Mouse (Mus musculus): ENCODE results near the gene Tmem245.
"Not testable (repeated sequence)": the region's sequence is repeated elsewhere in the genome, so short reads cannot be mapped to it uniquely, and the experiment has no call there.

Gene Tmem245

DNA sequence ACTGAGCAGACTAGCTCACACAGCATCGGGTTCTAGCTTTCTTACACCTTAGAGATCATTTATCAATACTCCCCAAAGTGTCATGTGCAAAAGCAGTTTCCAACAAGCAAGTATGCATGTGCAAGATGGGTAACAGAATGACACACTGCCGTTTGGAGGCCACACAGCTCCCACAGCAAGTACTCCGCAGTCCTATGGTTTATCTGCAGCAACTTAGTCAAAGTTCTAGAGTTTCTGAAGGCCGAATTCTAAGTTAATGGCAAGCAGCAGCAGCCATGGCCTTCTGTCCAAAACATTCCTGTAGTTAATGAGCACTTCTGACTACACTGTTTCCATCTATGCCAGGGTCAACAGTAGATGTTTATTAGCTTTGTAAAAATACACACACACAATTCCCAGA, 20.3 kb downstream of the Tmem245 start:
- no peak for DNase-seq (ENCODE audit: low spot score)

DNA sequence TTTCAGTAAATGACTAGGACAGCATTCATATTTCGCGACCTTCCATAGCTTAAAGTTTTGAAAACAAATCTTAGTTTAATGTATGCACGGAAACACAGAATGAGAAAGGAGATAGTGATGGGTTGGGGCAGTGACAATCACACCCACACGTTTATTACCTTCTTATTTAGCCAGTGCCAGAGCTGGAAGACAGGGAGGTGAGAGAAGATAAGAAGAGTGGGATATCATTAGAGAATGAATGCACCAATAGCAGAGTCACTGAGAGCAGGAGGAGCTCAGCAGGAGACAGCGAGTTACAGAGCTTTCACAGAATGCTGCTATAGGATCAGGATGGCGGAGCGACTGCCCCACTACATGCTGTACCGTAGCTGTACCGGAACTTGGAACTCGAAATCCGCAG, 25.0 kb downstream of the Tmem245 start:
- DNase-seq (ENCODE audit: low spot score) = no peak

DNA sequence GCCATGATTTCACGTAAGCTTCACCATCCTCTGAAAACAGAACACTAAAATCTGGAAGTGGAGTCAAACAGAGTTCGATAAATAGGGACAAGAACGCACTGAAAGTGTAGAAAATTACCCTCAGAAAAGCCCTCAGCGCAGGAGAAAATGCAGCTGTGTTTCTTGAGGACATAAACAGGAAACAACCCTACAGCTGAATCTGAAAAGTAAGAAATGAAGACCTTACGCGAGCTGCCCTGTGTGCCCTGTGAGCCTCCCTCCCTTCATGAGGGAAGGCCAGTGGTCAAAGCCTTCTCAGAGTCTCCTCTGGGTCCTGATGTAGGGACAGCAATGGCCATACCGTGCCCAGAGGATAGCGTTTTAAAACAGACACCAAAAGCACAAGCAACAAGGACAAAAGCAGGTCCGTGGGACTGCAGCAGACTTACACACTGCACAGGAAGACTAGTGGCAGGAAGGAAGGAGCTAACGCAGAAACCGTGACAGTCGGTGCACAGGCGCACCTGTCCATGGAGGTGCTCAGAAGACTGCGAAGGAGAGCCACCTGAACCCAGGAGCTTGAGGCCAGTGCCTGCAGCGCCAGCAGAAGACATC, 31.4 kb downstream of the Tmem245 start:
- no peak for DNase-seq (ENCODE audit: low spot score)

DNA sequence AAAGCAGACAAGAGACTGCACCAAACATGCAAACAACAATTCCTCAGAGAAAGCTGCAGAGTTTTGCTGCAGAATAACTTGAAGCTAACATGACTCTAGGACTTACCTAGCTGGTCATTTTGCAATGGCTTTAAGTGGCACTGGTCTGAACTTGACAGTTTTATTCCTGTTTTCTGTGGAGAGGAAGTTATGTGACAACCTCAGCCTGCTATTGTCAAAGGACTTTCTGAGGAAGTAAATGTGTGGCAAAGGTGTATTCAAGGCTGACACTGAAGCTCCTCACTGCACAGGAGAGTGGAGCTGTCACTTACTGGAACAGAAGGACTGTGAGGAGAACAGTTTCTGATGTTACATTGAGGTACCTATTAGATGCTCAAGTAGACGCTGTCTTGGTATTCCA, 32.5 kb downstream of the Tmem245 start:
- no peak for DNase-seq (ENCODE audit: low spot score)

DNA sequence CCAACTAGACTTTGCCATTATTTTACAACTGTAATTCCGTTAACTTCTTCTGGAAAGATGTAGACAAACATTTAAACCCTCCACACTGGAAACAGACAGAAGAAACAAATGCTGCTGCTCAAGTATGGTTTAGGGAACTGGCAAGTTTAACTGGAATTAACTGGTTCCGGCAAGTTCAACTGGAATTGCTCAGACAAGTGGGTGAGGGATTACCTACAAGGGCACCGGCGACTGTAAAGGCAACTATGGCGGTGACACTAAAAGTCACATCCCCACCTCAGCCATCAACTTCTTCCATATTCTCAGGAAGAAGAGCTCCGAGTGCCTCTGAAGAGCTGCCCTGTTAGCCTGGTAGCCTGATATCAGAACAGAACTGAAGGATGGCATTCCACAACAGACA, 32.9 kb downstream of the Tmem245 start:
- no peak for DNase-seq (ENCODE audit: low spot score)

DNA sequence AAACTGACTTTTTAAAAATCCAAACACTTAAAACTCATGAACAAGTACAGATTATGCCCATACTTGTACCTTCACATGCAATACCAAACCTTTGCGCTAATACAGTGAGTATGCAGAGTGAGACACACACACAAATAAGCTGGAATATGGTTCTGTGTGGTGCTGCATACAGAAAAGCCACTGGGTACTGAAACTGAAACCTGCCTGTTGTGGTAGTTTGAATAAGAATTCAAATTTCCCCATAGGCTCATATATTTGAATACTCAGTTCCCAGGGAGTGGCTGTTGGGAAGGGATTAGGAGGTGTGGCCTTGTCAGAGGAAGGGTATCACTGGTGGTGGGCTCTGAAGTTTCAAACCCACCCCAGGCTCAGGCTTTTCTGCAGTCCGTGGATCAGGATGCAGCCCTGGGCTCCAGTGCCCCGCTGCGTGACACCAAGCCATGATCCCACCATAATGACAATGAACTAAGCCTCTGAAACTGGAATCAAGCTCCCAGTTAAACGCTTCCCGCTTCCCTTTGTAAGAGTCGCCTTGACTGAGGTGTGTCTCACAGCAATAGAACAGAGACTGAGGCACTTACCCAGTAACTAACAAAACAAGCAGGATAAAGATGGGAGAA, 34.7 kb downstream of the Tmem245 start:
- DNase-seq (ENCODE audit: low spot score) = no peak

DNA sequence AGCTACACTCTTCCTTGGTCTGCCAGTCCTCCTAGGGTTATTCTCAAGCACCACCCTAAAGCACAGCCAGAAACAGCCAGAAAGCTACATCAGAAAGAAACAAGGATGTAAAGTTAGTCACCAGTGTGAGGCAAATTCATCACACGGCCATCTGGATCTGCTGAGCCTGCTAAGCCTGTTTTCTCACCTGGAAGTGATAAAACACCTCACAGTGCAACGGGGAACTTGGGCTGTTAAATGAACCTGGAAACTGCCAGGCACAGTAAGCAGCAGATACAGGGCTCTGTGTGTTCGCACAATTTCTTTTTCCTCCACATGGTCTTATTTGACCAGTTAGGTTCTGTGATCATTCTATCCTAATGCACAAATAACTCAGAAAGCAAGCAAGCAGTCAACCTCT, 37.7 kb downstream of the Tmem245 start:
- no peak for DNase-seq (ENCODE audit: low spot score)

DNA sequence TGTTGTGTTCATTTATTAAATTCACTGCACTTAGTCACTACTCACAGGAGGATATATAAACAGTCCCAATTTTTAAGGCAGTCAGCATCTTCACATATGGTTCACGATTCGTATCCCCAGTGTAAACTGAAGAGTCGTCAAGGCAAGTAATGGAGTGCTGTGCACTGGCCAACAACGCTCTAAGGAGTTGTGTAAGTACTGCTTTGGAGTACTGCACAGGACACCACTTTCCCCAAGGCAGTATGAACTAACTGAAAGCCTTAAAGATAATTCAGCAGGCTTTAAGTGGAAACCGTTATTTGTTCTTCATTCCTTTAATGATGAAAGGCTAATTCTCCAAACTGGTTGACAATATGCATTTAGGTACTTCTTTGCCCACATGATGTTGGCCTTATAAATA, 39.6 kb downstream of the Tmem245 start:
- DNase-seq (ENCODE audit: low spot score) = no peak

DNA sequence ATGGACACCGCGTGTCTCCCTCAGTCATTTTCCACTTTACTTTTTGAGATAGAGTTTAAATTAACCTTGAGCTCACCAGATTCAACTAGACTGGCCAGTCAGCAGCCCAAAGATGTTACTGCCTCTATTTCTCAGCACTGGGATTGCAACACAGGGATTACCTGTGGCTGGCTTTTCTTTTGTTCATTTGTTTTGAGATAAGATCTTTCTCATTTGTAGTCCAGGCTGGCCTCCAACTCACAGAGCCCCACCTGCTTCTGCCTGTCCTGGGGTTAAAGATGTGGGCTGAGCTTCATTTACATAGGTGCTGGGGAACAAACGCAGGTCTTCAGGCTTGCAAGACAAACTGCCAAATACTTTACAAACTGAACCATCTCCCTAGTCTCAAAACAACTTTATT, 40.3 kb downstream of the Tmem245 start:
- no peak for DNase-seq (ENCODE audit: low spot score)

DNA sequence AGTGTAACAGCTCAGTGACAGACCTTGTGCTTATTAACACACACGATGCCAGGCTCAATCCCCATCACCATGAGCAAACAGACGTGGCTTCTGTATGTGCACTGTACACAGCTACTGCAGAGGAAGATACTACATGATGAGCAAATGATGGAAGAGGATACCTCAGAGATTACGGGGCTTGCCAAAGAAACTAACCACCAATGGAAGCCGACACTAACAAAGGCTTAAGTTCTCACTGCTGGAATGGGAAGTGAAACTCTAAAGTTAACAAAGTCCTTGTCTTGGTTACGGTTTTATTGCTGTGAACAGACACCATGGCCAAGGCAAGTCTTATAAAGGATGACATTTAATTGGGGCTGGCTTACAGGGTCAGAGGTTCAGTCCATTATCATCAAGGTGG, 41.7 kb downstream of the Tmem245 start:
- no peak for DNase-seq (ENCODE audit: low spot score)

DNA sequence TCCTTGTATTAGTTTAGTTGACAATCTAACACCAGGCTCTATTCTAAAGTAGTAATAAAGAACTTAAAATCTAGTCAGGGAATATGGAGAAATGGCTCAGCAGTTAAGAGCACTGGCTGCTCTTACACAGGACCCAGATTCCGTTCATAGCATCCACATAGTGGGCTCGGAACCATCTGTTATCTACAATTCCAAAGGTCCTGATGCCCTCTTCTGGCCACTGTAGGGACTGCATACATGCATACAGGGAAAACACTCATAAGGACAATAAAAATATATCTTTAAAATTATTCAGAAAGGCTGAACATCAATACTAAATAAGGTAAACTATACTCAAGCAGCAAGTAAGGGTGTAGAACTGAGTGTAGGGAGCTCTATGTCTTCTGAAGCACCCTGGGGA, 45.6 kb downstream of the Tmem245 start:
- DNase-seq (ENCODE audit: low spot score) = no peak

DNA sequence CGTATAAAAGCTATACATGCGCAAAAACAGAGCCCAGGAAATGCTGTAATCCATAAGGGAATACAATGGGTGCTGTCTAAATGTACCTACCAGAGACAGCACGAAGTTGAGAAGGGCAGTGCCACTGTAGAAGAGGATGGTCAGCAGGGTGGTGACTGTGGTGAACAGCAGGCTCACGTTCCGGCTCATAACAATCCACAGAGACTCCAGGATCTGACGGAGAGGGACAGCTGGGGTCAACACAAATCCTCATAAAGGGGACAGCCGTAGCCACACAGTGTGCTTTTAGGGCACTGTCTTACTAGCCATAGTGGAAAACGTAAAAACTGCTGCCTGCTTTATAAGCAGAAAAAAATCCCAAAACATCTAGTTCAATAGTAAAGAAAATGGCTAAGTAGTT, 48.0 kb downstream of the Tmem245 start:
- no peak for DNase-seq (ENCODE audit: low spot score)

DNA sequence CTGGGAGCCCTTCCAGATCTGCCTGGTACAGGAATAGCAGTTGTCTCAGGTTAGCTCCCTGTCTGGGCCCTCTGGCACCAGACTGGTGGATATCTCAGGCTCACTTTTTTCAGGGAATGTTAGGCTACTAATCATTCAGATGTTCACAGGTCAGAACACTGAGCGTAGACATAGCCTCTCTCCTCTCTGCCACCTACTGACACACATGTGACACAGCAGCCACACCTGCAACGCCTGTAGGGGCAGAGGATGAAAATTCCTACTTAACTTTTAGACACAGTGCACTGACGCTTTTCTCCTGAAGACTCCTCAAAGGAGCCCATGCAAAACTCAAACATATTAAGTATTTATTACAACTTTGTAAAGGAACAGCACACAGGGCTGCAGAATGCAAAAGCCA, 49.7 kb downstream of the Tmem245 start:
- no peak for DNase-seq (ENCODE audit: low spot score)

DNA sequence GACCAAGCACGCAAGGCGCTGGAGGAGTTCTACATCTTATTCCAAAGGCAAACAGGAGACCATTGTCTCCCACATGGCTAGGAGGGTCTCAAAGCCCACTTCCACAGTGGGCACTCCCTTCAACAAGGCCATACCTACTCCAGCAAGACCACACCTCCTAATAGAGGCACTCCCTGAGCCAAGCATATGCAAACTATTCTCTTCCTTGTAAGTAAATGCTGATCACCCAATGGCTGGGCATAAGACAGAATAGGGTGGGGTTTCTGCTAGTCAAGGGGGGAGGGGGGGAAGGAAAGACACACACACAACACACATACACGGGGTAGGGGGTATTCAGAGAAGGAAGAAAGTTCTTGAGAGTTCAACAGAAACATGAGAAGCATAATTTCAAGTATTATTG, 53.0 kb downstream of the Tmem245 start:
- DNase-seq (ENCODE audit: low spot score) = no peak

DNA sequence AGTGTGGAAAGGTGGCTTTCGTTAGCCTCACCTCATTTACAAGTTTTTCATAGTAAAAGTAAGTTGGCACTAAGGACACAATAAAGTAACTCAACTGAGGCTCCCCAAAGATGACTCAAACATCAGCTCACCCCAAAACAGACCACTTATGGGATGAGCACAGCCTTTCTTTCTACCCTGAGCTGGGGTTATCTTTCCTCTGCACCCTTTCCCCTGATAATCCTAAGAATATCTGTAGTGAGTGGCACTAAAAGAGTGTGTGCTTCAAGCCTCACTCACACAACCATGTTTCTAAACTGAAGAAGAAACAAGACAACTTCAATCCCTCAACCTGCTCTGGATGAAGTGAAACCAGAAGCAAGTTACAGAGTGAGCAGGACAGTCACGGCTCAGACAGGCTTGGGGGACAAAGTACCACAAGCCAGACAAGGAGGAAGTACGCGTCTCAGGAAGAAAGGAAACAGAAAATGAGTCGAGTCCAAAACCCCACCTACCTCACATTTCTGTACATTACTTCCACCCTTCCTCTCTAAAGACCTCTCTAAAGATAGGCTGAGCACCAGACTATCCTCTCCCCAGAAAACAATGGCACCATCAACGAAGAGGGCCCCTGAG, 54.6 kb downstream of the Tmem245 start:
- no peak for DNase-seq (ENCODE audit: low spot score)

DNA sequence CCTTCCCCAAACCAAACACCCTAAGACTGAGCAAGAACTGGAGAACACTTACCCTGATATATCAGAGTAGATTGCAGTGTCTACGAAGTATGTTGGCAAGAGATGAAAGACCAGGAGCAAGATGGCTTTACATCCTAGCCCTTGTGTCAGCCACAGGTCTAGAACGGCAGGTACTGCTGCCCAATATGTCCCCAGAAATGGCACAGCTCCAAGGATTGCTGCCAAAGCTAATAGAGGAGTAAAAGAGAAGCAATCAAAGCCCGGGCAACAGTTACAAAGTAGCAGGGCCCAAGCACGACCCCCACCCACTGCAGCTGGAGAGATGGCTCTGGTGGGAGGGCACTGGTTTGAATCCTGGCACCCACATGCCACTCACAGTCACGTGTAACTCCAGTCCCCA, 58.8 kb downstream of the Tmem245 start:
- DNase-seq (ENCODE audit: low spot score) = no peak

DNA sequence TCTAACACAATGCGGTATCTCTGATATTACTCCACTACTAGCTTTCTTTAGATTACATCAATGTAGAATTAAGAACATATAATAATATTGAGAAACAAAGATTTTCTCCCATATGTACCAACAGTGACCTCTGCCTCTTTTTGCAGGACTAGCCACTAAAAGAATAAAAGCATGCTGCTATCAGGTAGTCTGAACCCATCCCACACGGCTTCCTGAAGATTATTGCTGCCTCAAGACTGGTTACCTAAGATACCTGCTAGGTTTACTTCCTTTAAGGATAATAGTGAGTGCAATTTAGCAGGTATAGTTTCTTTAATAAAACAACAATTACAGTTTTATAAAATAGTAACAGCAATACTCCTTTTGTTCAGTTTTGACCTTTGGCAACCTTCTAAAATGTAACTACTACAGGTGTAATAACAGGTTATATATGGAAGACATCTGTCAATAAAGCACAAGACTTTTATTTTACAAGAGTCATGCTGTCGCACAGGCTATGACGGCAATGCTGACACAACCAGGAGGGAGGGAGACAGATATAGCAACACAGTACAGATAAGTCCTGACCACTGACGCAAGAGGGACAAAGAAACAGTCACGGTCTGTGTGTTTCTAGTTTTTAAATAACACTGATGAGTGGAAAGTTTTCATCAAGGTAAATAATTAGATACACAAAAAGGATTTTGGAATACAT, 60.8 kb downstream of the Tmem245 start:
- DNase-seq (ENCODE audit: low spot score) = no peak

DNA sequence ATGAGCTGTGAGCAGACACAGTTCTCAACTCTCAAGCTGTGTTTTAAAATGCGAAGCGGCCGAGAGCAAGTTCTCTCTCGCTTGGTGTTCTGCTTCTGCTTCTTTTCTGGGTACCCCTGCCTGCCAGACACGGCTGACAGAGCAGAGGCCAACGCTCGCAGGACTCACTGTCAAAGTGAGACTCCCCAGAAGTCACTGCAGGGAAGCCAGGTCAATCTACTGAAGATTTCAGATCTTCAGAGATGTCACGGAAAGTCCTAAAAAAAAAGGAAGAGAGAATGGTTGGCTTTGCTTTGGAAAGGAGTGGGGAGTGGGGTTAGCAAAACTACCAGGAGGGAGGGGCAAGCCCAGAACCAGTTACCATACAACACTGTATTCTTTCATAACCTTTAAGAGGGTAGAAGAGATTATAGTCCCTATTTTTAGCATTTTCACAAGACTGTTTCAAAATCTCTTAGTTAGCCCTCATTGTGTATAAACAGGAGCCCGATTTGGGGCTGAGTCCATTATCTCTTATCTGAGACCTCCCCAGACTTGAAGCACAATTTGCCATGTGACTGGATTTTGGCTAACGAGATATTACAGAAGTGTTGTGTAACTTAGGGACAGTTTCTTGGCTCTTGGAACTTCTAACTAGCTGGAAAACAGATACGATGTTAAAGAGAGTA, 67.1 kb downstream of the Tmem245 start:
- DNase-seq (ENCODE audit: low spot score) = no peak

DNA sequence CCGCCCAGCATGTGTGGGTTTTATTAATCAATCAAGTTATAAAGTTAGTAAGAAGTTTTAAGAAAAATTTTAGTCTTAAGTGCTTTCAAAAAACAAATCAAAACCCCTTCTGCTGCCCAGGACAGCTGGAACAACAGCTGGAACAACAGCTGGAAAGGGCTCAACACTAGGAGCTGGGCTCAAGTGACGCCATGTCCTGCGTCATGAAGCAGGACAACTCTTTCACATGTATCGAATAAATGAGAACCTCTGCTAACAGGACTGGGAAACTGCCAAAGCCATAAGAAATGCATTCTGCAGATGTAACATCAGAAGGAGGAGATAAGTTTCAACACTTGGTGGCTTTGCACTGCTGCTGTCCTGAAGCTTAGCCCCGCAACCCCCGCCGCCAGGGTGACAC, 68.3 kb downstream of the Tmem245 start:
- DNase-seq (ENCODE audit: low spot score) = no peak

DNA sequence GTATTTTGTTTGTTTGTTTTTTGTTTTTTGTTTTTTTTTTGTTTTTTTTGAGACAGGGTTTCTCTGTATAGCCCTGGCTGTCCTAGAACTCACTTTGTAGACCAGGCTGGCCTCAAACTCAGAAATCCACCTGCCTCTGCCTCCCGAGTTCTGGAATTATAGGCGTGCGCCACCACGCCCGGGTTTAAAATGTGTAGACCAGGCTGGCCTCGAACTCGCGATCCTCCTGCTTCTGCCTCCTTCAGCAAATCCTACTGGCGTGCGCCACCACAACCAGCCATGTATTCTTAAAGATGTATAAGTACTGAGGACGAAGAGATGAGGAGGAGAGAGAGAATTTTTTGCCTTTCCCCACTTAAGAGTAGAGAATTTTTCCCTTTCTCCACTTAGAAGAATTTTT, 76.7 kb downstream of the Tmem245 start:
- DNase-seq (ENCODE audit: low spot score) = not testable (repeated sequence)

DNA sequence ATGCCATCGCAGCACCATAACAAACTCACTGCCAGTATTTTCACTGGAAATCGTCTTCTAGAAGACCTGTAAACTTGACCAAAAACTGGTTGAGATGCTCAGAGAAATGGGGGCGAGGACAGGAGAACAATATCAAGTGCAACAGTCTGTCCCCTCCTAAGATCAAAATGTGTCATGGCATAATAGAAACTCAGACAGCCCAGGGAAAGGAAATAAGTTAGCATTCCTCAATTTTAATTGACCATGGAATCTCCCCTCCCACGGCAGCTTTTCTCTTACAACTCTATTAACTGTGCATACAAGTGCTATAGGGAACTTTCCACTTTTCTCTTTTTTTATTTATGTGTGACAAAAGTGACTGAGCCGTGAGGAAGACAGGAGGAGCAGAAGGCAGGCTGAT, 79.5 kb downstream of the Tmem245 start:
- DNase-seq (ENCODE audit: low spot score) = no peak

DNA sequence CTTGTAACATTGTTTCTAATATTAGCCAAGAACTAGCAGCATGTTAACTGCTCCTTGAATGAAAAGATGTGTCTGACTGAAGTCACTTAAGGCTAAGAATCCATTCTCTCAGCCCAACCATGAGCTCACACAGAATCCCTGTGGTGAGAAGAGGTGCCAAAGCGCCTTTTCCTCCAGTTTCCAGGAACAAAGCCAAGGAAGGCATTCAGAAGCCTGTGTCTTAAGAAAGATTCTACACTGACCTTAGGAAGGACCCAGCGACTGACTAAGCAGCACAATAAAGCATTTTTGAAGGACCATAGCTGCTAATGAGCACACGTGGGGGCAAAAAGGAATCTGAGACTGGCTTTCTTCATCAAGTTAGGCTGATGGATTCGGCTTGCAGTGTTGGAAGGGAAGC, 81.3 kb downstream of the Tmem245 start:
- no peak for DNase-seq (ENCODE audit: low spot score)

DNA sequence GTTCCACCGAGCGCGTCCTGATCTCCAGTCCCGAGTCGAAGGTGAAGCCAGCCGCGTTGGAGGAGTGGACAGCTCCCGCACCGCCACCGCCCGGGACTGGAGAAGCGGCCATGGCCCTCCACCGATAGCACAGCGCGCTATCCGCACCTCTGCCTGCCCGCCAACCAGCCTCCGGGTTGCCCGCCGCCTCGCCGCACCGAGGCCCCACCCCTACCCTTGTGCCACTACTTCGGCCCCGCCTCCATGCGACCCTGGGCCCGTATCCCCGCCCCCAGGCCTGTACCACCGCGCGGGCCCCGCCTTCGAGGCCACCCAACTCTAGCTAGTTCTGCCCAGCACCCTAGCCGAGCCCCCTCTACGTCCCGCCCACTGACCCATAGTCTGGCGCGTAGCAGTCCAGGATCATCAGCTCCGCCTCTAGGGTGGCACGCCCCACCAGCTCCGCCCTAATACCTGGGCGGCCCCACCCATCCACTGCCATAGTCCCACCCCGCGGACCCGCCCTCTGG, 82.2 kb downstream of the Tmem245 start, which contains the start of gene Ctnnal1:
TSS of gene Ctnnal1 (minus strand) at position 186 of the 509 bp plus-strand sequence.
- DNase-seq (ENCODE audit: low spot score) = peak; percentile 78

All from ovary, postnatal 14 days (tissue).